Mouse (Mus musculus) erythroblast, adult 5-6 weeks (primary cell): ENCODE measurements at regions not wholly inside any gene's neighbourhood (a gene's known extent, or its start where the extent isn't known, plus 50 kb on each side); places are given as distances from the start of the nearest gene placed in this dataset.

Experiments
- ATAC-seq: replicated peaks from 2 replicates; pipeline ENCODE4 v1.8.0; 2016; ENCODE audit warnings: moderate number of reproducible peaks, mild to moderate bottlenecking, moderate TSS enrichment, inconsistent platforms; ENCODE audit not compliant: poor library complexity, low FRiP score, severe bottlenecking

DNA sequence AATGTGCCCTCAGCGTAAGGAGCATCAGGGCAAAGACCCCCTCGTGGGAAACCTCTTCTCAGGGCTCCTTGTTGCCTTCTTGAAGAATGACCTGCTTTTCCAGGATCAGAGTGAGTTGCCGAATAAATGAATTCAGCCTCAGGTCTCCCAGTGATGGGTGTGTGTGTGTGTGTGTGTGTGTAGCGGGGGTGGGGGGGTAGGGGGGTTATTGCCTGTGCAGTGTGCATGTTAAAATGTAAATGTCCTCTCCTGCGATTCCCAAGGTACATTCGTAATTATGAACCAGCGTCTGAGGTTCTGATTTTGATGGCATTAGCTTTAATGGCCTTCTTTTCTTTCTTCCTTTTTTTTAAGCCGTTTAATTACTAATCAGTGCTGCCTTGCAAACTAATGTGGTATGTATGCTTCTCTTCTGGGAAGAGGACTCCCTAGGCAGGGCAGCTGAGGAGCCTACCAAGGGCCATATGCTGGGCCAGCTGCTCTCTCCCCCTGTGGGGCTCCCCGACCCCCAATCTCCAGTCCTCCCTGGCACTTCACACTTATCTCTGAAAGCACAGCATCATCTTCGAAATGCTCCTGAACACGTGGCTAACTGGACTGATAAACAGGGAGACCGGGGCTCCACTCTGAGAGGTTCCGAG, 165.3 kb upstream of the Tle3 start:
- no peak for ATAC-seq

DNA sequence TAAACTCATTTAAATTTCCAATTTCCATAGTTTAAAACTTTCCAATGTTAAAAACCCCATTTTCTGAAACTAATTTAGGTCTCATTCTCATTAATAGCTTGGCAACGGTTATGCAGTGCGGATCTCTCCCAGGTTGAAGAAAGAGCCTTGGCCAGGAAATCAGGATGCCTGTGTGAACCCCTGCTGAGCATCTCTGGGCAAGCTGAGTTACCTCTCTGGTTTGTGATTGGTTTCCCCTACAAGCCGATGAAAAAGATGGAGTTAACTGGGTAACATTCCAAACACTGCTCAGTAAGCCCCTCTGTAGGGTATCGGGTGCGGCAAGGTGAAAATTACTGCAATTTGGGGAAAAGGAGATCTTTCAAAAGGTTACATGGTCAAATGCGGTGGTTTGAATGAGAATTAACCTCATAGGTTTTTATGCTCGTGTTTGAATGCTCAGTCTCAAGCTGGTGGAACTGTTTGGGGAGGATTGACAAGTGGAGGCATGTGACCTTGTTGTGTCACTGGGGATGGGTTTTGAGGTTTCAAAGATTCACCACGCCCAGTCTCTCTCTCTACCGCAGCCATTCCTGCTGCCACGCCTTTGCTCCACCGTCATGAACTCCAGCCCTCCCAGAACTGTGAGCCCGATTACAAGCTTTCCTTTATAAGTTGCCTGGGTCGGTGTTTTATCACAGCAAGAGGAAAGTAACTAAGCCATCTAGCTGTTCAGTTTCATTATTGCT, 164.6 kb upstream of the Tle3 start:
- no peak for ATAC-seq

DNA sequence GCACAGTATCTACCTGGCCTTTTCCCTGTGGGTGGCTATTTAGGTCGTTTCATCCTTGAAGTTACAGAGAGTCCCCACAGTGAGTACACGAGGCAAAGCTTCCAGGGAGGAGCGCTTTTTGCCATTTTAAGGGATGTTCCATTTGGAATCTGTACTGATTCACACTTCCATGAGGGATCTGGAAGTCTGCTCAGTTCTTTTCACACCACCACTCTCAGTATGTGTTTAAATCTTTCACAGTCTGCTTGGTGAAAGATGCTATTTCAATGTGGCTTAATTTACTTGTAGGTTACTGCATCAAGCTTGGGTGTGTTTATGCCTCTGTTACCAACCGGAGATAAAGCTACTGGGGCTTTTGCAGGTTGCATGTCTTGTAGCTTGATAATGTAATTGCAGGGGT, 160.5 kb upstream of the Tle3 start:
- no peak for ATAC-seq

- ATAC-seq = no peak
These were observed 157.2 kb upstream of the Tle3 start for GRCm38 (mm10) chr9:61214943-61215342.

DNA sequence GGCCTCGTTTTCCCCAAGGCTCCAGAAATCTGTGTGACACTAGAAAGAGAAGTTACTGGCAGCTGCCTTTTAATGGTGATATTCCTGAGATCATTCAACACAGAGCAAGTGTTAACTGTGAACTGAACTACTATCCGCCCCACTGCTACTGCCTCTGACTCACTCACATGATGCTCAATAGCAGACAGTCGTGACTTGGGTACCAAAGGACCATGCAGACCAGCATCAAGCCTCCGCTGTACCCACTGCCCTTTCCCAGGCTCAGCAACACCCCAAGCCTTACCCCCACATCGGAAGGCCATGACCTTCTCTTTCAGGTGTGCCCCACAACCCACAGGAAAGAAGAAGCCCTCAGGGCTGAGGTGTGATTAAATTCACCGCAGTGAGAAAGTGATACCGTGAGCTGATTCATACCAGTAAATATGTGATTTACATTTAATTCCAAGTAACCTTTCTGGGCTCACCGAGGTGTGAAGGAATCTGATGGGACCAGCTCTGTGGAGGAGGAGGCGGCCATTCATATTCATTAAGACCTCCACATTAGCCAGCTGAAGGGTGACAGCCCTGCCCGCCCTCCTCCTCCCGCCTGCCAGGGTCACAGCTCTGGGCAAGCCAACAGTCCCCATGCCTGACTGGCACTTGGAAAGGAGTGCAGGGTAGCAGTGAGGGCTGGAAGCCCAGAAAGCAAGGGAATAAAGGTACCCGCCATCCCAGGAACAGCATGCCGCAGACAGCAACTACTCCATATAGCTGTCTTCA, 156.0 kb upstream of the Tle3 start:
- ATAC-seq = no peak

GRCm38 (mm10) chr9:61220017-61220416, 152.1 kb upstream of the Tle3 start:
- no peak for ATAC-seq

- ATAC-seq = no peak
These were observed 149.8 kb upstream of the Tle3 start for GRCm38 (mm10) chr9:61222212-61223003.

DNA sequence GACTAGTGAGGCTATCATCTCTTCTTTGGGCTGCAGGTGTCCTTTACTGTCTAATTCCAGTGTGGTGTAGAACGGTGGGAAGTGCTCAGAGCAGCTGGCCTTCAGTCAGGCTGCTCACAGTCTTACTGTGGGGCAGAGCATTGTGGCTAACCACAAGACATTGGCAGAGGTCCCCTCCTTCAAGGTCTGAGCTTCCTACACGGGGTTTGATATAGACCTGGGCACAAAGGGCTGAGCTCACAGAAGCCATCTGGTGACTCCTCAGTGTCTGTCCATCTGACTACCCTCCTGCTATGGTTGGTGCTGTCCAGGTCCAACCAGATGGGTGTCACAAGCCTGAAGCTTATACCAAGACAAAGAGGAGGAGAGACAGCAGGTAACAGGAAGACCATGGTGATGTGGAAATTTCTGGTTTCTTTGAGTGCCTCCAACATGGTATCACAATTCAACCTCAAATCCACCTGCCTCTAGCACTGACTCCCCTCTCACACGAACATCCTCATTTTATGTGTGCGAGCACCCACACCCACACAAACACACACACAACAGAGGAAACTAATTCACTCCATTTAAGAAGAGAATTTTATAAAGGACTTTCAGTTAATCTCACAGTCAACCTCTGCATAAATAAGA, 147.0 kb upstream of the Tle3 start:
- no peak for ATAC-seq

DNA sequence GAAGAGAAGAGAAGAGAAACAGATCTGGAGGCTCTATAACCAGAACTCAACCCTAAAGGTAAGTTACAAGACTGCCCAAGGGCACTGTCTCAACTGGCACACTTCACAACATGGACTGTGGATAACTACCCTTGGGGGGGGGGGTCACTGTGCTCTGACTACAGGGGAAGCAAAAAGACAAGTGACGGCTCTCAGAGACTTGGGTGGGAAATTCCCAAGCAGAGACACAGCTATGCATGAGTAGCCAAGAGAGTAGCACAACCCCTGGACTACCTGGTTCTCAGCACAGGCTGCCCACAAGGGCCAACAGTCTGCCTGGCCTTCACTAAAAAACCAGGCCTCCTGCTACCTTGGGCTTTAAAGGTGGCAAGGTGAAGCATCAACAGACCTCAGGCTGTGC, 146.3 kb upstream of the Tle3 start:
- no peak for ATAC-seq

DNA sequence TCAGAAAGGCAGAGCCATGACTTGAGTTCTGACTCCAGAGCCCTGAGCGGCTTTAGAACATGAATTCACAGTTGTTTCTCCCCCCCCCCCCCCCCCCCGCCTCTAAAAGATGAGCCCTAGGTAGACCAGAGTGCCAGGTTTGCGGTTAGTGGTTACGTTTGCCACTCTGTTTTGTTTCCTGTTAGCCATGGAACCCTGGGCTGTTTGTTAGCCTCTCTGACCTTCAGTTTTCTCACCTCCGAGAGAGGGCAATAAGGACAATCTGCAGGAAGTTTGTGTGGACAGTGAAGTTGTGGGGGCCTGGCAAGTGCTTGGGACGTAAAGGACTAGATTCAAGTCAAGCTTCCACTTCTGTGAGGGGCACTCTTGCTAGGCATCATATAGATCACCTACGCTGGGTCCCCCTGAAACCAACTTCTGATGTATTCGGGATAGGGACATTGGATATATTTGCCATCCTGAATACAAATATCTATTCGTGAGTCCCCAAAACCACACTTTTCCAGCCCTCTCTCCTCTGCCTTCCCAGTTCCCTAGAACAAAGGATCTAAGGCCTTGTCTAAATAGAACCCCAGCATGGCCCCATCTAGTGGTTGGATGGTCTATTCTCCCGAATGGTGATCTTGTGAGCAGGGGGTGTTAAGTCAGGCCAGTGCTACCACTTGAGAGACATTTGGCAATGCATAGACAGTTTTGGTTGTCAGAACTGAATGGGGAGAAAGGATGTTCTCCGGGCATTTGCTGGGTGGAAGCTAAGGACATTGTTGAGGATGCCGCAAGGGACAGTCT, 145.4 kb upstream of the Tle3 start:
- ATAC-seq = no peak

DNA sequence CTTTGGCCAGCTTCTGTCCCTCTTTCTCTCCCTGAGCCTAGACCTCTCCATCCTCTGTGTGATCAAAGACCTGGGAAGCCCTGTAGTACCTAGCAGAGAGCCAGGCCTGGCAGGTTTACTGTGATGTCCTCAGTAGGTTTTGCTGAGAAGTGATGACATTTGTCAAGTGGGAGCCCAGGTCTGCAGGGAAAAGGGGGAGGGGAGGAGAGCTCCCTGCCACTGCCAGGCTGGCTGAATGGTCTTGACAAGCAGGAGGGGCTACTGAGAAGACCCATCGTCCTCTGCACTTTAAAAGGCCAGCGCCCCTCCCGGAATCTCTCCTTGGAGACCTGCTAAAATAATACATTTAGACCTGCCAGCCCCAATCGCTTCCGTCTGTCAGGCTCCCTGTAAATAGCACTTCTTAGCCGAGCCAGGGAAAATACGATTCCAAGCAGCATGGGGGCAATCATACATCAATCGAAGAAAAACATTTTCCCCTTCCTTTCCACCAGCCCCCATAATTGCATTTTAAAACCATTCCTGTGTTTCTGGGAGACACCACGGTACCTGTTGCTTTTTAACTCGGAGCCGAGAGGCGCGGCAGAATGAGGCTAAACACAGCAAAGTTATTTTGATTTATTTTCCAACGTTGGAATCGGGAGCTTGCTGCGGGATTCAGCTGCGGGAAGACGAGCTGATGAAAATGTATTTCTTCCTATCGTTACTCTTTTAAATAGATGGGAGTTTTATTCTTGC, 144.5 kb upstream of the Tle3 start:
- no peak for ATAC-seq

DNA sequence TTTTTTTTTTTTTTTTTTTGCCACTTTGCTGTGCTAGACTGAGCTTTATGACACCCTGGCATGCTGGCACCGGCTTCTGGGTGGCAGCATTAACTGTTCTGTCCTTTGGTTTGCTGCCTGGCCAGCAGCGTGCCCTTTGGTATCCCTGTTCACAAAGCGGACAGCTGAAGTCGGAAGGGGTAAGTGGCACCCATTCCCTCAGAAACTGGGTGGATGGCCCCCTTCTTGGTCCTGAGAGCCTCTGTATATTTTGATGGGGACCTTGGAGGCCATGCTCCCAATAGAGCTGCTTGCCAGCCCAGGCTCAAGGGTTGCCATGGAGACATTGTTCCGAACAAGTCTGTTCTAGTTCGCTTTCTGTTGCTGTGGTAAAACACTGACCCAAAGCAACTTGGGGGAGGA, 143.9 kb upstream of the Tle3 start:
- no peak for ATAC-seq

- ATAC-seq = no peak
These were observed 141.9 kb upstream of the Tle3 start for GRCm38 (mm10) chr9:61230306-61230705.

DNA sequence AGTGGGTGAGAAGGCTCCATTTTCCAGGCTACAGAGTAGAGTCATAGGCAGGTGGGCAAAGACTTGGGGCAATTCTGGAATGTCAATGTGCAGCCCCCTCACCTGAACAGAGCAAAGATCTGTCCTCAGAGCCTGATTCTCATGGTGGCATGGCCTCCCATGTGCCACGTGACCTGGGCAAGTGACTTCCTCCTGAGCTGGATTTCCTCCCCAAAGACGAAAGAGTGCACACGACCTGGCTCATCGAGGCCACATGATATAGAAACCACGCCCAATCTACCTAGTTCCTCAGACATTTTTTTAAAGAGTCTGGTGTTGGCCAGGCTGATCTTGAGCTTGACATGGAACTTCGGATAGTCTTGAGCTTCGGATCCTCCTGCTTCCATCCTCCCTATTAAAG, 139.5 kb upstream of the Tle3 start:
- ATAC-seq = no peak

DNA sequence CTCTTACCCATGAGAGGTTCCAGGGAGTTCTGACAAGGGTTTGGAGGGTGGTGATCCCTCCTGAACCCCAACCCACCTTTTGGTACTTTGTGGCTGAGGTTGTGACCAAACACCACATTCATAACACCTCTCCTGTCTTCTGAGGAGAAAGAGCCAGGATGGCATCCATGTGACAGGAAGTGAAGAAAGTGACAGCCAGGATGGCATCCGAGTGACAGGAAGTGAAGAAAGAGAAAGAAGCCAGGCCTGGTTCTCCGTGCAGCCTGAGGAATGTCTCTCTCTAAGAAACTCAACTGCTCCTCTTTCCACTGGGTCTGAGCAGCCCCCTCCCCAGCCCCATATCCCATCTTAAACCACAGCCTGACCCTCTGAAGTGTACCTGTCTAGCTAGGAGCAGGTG, 138.9 kb upstream of the Tle3 start:
- ATAC-seq = no peak

DNA sequence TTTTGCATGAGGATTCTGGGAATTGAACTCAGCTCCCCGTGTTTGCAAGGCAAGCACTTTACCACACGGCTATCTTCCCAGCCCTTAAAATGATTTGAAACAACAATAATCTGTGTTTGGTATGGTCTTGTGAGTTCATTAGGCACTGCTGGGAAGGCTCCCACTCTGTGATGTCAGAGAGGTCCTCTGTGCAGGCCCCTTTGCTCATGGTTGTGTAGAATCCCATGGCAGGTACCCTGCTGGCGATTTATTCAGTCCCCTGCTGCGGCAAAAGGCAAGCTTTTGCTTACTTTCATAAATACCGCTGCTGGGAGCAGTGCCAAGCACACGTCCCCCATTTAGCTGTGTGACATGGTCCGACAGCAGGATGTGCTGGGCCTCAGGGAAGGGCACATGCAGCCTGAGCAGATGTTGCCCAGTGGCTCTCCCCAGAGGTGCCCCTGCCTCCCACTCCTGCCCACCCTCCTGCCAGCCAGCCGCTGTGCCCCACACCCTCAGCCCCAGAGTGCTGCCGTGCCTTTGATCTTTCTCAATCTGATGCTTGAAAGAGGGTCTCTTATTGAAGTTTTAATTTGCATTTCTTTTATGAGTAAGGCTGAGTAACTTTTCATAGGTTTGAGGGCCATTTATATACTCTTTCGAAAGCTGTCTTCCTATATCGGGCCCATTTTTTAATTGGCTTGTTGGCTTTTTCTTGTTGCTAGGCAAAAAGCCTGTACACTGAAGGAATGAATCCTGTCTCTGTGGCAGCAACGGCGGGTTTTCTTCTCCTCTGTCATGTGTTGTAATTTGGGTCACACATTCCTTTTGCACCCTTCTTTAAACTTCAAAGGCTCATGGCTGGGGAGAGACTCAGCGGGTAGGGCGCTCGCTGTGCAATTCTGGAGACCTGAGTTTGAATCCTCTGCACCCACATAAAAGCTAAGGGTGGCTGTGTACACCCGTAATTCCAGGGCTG, 136.2 kb upstream of the Tle3 start:
- ATAC-seq = no peak

DNA sequence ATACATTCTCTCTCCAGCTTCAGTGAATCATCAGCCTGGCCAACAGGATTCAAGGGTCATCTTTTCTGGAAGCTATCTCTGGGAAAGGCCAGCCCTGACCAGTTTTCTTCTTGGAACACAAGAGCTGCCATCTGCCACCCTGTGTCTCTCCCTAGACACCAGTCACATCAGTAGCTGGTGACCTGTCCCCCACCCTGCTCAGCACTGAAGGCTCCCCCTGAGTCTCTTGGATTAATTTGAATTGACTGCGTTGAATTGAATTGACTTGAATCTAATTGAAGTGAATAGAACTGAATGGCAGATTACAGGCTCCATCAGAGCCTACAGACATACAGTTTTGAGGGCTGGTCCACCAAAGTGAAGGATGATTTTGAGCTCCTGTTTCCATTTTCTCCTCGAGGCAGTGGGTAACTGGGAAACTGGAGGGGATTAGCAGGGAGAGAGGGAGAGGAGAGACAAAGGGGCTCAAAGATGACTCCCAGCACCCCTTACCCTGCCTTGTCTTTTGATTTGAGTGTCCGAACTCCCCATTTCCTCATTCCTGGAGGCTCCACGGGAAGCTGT, 133.4 kb upstream of the Tle3 start:
- no peak for ATAC-seq
